Mouse (Mus musculus): ENCODE measurements at regions not wholly inside any gene's neighbourhood (a gene's known extent, or its start where the extent isn't known, plus 50 kb on each side); places are given as distances from the start of the nearest gene placed in this dataset.

DNA sequence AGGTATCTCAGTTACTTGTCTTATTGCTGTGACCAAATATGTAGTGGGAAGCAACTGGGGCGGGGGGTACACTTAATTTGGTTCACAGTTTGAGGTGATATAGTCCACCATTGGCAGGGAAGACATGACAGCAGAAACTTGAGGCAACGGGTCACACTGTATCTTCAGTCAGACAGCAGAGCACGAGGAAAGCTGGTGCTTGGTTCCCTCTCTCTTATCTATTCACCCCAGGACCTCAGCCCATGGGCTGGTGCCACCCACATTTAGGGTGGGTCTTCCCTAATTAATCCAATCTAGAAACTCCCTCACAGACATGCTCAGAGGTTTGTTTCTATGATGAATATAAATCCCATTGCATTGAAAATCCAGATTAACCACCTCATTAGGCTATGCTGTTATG lies 56.5 kb downstream of the Otud1 start:
- H3K36me3 ChIP-seq (ENCODE audit: insufficient read depth, low read length), result no peaks in the 10 kb centered on the region
- no peak for TF ChIP-seq NANOG (IDR thresholded peaks at IDR 0.05; ENCODE audit: borderline replicate concordance, low read length)
- TF ChIP-seq CTCF (conservative IDR thresholded peaks at IDR 0.05; ENCODE audit: low read length), result no peak
- no peak for TF ChIP-seq POU5F1 (IDR thresholded peaks at IDR 0.05; ENCODE audit: borderline replicate concordance, low read length)
- H3K27me3 ChIP-seq (ENCODE audit: insufficient read depth, low read length), result no peaks in the 10 kb centered on the region; the same call in 1 of the 2 replicates
- H3K4me3 ChIP-seq (replicated peaks; ENCODE audit: low read length), result no peak overlapping the region
- H3K4me1 ChIP-seq (replicated peaks; ENCODE audit: low read depth, low read length), result 0 out of 2 replicates have a peak, but pooled peaks cover 2% of the 10 kb centered on the region
- no peaks in the 10 kb centered on the region for H3K9me3 ChIP-seq (ENCODE audit: low read length)

- TF ChIP-seq NANOG (IDR thresholded peaks at IDR 0.05; ENCODE audit: borderline replicate concordance, low read length) (no peak), CTCF (conservative IDR thresholded peaks at IDR 0.05; ENCODE audit: low read length) (peak; percentile 80)
- H3K9me3 ChIP-seq (ENCODE audit: low read length), result no peaks in the 10 kb centered on the region
These were observed 58.1 kb downstream of the Otud1 start for GRCm38 (mm10) chr2:19715564-19716238.

DNA sequence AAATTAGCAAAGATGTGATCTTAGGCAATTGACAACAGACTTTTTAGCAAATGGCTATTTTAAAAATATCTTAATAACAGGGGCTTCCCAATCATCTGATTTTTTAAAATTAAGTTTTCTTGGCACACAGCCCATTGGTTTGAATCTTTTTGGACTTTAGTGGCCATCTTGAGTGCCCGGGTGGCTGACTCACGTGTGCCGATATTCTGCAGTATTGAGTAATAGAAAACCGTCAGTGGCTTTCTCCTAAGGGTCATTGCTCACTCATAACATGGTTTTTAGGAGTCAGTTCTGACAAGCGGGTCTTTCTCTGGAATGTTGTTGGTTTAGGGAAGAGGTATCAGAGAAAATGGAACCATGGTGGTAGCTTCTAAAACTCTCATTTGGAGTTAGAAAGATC lies 58.8 kb downstream of the Otud1 start:
- no peak overlapping the region for H3K4me3 ChIP-seq (replicated peaks; ENCODE audit: low read length)
- TF ChIP-seq NANOG (IDR thresholded peaks at IDR 0.05; ENCODE audit: borderline replicate concordance, low read length), result no peak
- no peak for TF ChIP-seq CTCF (conservative IDR thresholded peaks at IDR 0.05; ENCODE audit: low read length)
- no peak for TF ChIP-seq POU5F1 (IDR thresholded peaks at IDR 0.05; ENCODE audit: borderline replicate concordance, low read length)
- H3K9me3 ChIP-seq (ENCODE audit: low read length), result no peaks in the 10 kb centered on the region
- 0 out of 2 replicates have a peak, but pooled peaks cover 2% of the 10 kb centered on the region for H3K4me1 ChIP-seq (replicated peaks; ENCODE audit: low read depth, low read length)
- no peaks in the 10 kb centered on the region for H3K36me3 ChIP-seq (ENCODE audit: insufficient read depth, low read length)
- H3K27me3 ChIP-seq (ENCODE audit: insufficient read depth, low read length), result no peaks in the 10 kb centered on the region; the same call in 1 of the 2 replicates

More at GRCm38 (mm10) chr2:19715564-19716238, 58.1 kb downstream of the Otud1 start:
- Histone ChIP-seq H3K4me1 (replicated peaks; ENCODE audit: low read depth, low read length) (0 out of 2 replicates have a peak, but pooled peaks cover 2% of the 10 kb centered on the region), H3K4me3 (replicated peaks; ENCODE audit: low read length) (no peak overlapping the region), H3K27me3 (ENCODE audit: insufficient read depth, low read length) (no peaks in the 10 kb centered on the region; the same call in 1 of the 2 replicates), H3K36me3 (ENCODE audit: insufficient read depth, low read length) (no peaks in the 10 kb centered on the region)

- H3K4me3 ChIP-seq (replicated peaks; ENCODE audit: low read length), result no peak overlapping the region
- no peaks in the 10 kb centered on the region for H3K36me3 ChIP-seq (ENCODE audit: insufficient read depth, low read length)
- no peaks in the 10 kb centered on the region for H3K4me1 ChIP-seq (replicated peaks; ENCODE audit: low read depth, low read length)
- H3K27me3 ChIP-seq (ENCODE audit: insufficient read depth, low read length), result no peaks in the 10 kb centered on the region
- TF ChIP-seq NANOG (IDR thresholded peaks at IDR 0.05; ENCODE audit: borderline replicate concordance, low read length), result no peak
- TF ChIP-seq POU5F1 (IDR thresholded peaks at IDR 0.05; ENCODE audit: borderline replicate concordance, low read length), result no peak
- TF ChIP-seq CTCF (conservative IDR thresholded peaks at IDR 0.05; ENCODE audit: low read length), result no peak
- H3K9me3 ChIP-seq (ENCODE audit: low read length), result peaks cover 19% of the 10 kb centered on the region
These were observed 68.5 kb downstream of the Otud1 start for GRCm38 (mm10) chr2:19726085-19726484.

GRCm38 (mm10) chr2:19726904-19727303 lies 69.4 kb downstream of the Otud1 start:
- Histone ChIP-seq H3K27me3 (ENCODE audit: insufficient read depth, low read length) (no peaks in the 10 kb centered on the region), H3K36me3 (ENCODE audit: insufficient read depth, low read length) (no peaks in the 10 kb centered on the region), H3K9me3 (ENCODE audit: low read length) (peaks cover 19% of the 10 kb centered on the region), H3K4me3 (replicated peaks; ENCODE audit: low read length) (no peak overlapping the region), H3K4me1 (replicated peaks; ENCODE audit: low read depth, low read length) (no peaks in the 10 kb centered on the region)
- TF ChIP-seq NANOG (IDR thresholded peaks at IDR 0.05; ENCODE audit: borderline replicate concordance, low read length) (no peak), CTCF (conservative IDR thresholded peaks at IDR 0.05; ENCODE audit: low read length) (peak; percentile 29)

DNA sequence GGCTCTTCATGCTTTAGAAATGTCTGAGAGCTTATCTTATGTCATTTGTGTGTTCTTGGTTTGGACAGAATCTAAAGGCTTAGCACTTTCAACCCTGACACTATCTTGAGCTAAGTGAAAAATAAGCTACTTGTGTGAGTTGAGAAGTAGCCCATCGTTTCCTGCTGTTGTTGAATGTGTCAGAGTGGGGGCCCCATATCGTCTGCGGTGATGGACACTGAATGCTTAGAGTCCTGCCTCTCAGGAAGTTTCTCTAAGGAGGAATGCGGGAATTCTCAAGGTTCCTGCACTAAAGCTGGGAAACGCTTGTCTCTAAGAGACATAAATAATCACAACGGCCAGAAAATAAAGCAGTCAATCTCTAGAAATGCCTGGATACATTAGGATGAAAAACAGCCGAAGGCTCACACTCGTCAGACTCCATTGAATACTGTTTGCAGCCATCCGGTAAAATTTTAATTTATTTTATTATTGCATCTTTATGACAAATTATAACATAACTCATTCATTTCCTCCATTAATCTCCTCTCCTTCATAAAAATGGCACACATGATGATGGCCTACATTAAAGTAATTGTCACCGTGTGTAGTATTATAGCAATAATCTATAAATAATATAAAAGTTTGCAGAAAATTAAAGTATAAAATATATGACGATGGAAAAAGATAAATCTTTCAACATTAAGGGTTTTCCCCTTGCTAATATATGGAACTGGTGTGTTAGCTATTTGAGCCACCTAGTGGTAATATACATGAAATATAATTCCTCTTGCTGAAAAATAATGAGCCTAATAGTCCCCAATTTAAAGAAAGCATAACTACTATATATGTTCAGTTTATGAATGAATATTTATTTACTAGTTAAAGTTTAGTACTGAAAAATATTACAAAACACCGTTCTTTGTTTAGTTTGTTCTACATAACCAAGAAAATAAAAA lies 75.6 kb downstream of the Otud1 start:
- Histone ChIP-seq H3K4me3 (replicated peaks; ENCODE audit: low read length) (no peak overlapping the region), H3K36me3 (ENCODE audit: insufficient read depth, low read length) (no peaks in the 10 kb centered on the region), H3K4me1 (replicated peaks; ENCODE audit: low read depth, low read length) (no peaks in the 10 kb centered on the region), H3K27me3 (ENCODE audit: insufficient read depth, low read length) (no peaks in the 10 kb centered on the region), H3K9me3 (ENCODE audit: low read length) (no peaks in the 10 kb centered on the region)
- no peak for TF ChIP-seq POU5F1 (IDR thresholded peaks at IDR 0.05; ENCODE audit: borderline replicate concordance, low read length)
- no peak for TF ChIP-seq NANOG (IDR thresholded peaks at IDR 0.05; ENCODE audit: borderline replicate concordance, low read length)
- TF ChIP-seq CTCF (conservative IDR thresholded peaks at IDR 0.05; ENCODE audit: low read length), result no peak

GRCm38 (mm10) chr2:19734164-19734870 lies 76.8 kb downstream of the Otud1 start:
- Histone ChIP-seq H3K36me3 (ENCODE audit: insufficient read depth, low read length) (no peaks in the 10 kb centered on the region), H3K9me3 (ENCODE audit: low read length) (no peaks in the 10 kb centered on the region), H3K27me3 (ENCODE audit: insufficient read depth, low read length) (no peaks in the 10 kb centered on the region), H3K4me1 (replicated peaks; ENCODE audit: low read depth, low read length) (no peaks in the 10 kb centered on the region), H3K4me3 (replicated peaks; ENCODE audit: low read length) (no peak overlapping the region)
- TF ChIP-seq POU5F1 (IDR thresholded peaks at IDR 0.05; ENCODE audit: borderline replicate concordance, low read length), result no peak
- no peak for TF ChIP-seq CTCF (conservative IDR thresholded peaks at IDR 0.05; ENCODE audit: low read length)
- no peak for TF ChIP-seq NANOG (IDR thresholded peaks at IDR 0.05; ENCODE audit: borderline replicate concordance, low read length)

- H3K36me3 ChIP-seq (ENCODE audit: insufficient read depth, low read length), result no peaks in the 10 kb centered on the region
- H3K4me3 ChIP-seq (replicated peaks; ENCODE audit: low read length), result no peak overlapping the region
- H3K27me3 ChIP-seq (ENCODE audit: insufficient read depth, low read length), result no peaks in the 10 kb centered on the region
- peak; percentile 62 for TF ChIP-seq CTCF (conservative IDR thresholded peaks at IDR 0.05; ENCODE audit: low read length)
- TF ChIP-seq POU5F1 (IDR thresholded peaks at IDR 0.05; ENCODE audit: borderline replicate concordance, low read length), result no peak
- peaks cover 7% of the 10 kb centered on the region; the same call in 1 of the 2 replicates for H3K9me3 ChIP-seq (ENCODE audit: low read length)
- H3K4me1 ChIP-seq (replicated peaks; ENCODE audit: low read depth, low read length), result no peaks in the 10 kb centered on the region
These were observed 84.0 kb downstream of the Otud1 start for GRCm38 (mm10) chr2:19741508-19741907.
